Mouse (Mus musculus) cerebellum, adult 9-11 months (tissue): ENCODE measurements around the gene Napsa.

Source experiments
- DNase-seq: peaks from one replicate; pipeline ENCODE4 v3.0.0; 2022

Gene Napsa

GRCm38 (mm10) chr7:44571811-44572210 lies 369 bp upstream of the Napsa start:
- DNase-seq: no peak

GRCm38 (mm10) chr7:44572956-44573484 lies 840 bp downstream of the Napsa start:
- DNase-seq: no peak

GRCm38 (mm10) chr7:44576333-44576844 lies 4.2 kb downstream of the Napsa start:
- no peak for DNase-seq

- no peak for DNase-seq
Measured at GRCm38 (mm10) chr7:44581637-44582036, 9.5 kb downstream of the Napsa start.

GRCm38 (mm10) chr7:44582709-44583108 lies 10.5 kb downstream of the Napsa start:
- no peak for DNase-seq

GRCm38 (mm10) chr7:44583146-44583545 lies 11.0 kb downstream of the Napsa start:
- no peak for DNase-seq

- DNase-seq: peak; percentile 53
Measured at GRCm38 (mm10) chr7:44584265-44584804, 12.2 kb downstream of the Napsa start.

- DNase-seq: peak; percentile 53
Measured at GRCm38 (mm10) chr7:44584921-44585320, 12.7 kb downstream of the Napsa start.

- DNase-seq: peak; percentile 51
Measured at GRCm38 (mm10) chr7:44585606-44586005, 13.4 kb downstream of the Napsa start.

- DNase-seq: peak; percentile 89
Measured at GRCm38 (mm10) chr7:44586518-44586917, 14.3 kb downstream of the Napsa start.

GRCm38 (mm10) chr7:44586930-44587329 lies 14.8 kb downstream of the Napsa start:
- DNase-seq: peak; percentile 92

- peak; percentile 60 for DNase-seq
Measured at GRCm38 (mm10) chr7:44587676-44588075, 15.5 kb downstream of the Napsa start.

GRCm38 (mm10) chr7:44588338-44588737 lies 16.2 kb downstream of the Napsa start:
- peak; percentile 79 for DNase-seq

- peak; percentile 99 for DNase-seq
Measured at GRCm38 (mm10) chr7:44589149-44589548, 17.0 kb downstream of the Napsa start.

- peak; percentile 82 for DNase-seq
Measured at GRCm38 (mm10) chr7:44589946-44590345, 17.8 kb downstream of the Napsa start.

GRCm38 (mm10) chr7:44590402-44591347 lies 18.5 kb downstream of the Napsa start, which contains the start of gene Kcnc3:
Kcnc3 (plus strand) TSS chr7:44590664.
- peak; percentile 100 for DNase-seq

- peak; percentile 81 for DNase-seq
Measured at GRCm38 (mm10) chr7:44591348-44592116, 19.4 kb downstream of the Napsa start.

- DNase-seq: peak; percentile 76
Measured at GRCm38 (mm10) chr7:44593051-44593450, 20.9 kb downstream of the Napsa start.

GRCm38 (mm10) chr7:44593775-44594174 lies 21.6 kb downstream of the Napsa start:
- peak; percentile 98 for DNase-seq

GRCm38 (mm10) chr7:44594291-44594690 lies 22.1 kb downstream of the Napsa start:
- DNase-seq: peak; percentile 90

GRCm38 (mm10) chr7:44595131-44595561 lies 23.0 kb downstream of the Napsa start:
- DNase-seq: peak; percentile 66

- peak; percentile 64 for DNase-seq
Measured at GRCm38 (mm10) chr7:44596051-44596450, 23.9 kb downstream of the Napsa start.
